Mouse (Mus musculus): Measurements from ENCODE around the gene Megf11. TPM values are rescaled to one million over a fixed set of nuclear protein-coding genes. Genes with fewer than 3 reads are reported as not detected.
"Not testable (repeated sequence)": the region's sequence is repeated elsewhere in the genome, so short reads cannot be mapped to it uniquely, and the experiment has no call there.

The Megf11 gene
- total RNA-seq, 2 experiments from 2014 or later, result 15.9 to 17.9 TPM

DNA sequence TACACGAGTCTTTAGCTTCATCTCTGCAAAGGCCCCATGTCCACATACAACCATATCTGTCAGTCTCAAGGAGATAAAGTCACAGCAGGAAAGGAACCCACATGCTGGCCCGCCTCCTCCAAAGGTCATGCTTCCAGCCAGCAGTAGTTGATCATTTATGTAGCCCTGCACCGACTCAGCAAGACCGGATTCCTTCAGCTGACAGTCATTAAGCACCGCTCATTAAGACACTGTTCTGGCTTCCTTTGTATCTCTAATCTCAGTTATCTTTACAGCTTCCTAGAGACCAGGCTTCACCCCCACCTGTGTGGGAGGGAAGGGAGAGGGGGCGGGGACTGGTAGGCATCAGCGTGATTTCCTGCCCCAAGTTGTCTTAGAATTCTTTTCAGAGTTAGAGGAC is 258.7 kb downstream of the Megf11 start:
- no peak for DNase-seq (ENCODE audit: low spot score in 2 of 2)

GRCm38 (mm10) chr9:64645462-64645861 is 260.0 kb downstream of the Megf11 start:
- DNase-seq (ENCODE audit: low spot score in 2 of 2), result no peak

GRCm38 (mm10) chr9:64649393-64649792 is 264.0 kb downstream of the Megf11 start:
- no peak for DNase-seq (ENCODE audit: low spot score in 2 of 2)

GRCm38 (mm10) chr9:64649892-64650291 is 264.5 kb downstream of the Megf11 start:
- no peak for DNase-seq (ENCODE audit: low spot score in 2 of 2)

GRCm38 (mm10) chr9:64651181-64651580 is 265.8 kb downstream of the Megf11 start:
- DNase-seq (ENCODE audit: low spot score in 2 of 2), result no peak

DNA sequence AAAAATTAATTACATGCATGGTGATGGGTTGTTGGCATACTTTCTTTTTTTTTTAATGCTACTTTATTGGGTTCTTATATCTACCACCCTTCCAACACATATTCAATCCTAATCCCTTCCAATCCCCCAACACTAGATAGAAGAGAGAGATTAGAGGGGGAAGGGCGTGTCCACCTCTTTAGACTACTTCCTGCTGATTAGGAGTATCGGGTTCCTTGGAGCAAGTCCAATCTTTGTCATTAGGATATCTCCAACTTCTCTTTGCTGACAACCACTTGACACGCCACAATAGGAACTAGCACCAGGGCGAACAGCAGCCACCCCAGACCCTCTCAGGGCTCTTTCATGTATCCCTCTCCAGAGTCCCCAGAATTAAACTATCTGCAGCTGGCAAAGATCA is 266.3 kb downstream of the Megf11 start:
- DNase-seq (ENCODE audit: low spot score in 2 of 2), result no peak

DNA sequence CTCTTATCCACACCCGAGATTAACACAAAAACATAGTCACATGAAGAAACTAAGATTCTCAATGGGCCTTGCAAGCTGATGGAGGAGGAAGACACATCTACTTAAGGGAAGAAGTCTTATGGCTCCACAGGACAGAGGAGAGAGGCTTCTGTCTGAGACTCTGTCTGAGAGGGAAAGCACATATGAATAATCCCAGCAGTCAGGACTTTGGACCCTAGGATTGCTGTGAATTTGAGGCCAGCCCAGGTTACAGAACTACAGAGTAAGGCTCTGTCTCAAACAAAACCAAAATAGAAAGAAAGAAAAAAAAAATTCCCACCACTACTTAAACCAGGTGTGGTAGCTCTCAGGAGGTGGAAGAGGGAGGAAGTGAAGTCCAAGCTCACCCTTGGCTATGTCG is 266.7 kb downstream of the Megf11 start:
- DNase-seq (ENCODE audit: low spot score in 2 of 2), result no peak

- no peak for DNase-seq (ENCODE audit: low spot score in 2 of 2)
Measured at GRCm38 (mm10) chr9:64652841-64653361, 267.5 kb downstream of the Megf11 start.

DNA sequence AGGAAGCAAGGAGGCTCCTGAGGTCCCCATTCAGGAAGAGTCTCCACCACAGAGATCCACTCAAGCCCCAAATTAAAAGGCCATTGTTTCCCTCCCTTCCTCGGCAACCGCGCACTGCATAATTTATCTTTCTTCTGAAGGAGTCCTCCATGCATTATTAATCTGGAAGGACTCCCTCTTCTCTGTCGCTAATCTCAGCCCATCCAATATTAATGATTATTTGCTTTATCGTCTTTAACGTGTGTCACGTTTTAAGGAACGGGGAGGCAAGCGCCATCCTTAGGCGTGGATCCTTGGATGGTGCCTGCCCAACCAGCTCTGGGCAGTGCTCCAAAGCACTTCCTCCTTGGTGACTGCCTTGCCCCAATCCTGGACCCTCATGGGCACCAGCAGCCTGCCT is 269.3 kb downstream of the Megf11 start:
- no peak for DNase-seq (ENCODE audit: low spot score in 2 of 2)

DNA sequence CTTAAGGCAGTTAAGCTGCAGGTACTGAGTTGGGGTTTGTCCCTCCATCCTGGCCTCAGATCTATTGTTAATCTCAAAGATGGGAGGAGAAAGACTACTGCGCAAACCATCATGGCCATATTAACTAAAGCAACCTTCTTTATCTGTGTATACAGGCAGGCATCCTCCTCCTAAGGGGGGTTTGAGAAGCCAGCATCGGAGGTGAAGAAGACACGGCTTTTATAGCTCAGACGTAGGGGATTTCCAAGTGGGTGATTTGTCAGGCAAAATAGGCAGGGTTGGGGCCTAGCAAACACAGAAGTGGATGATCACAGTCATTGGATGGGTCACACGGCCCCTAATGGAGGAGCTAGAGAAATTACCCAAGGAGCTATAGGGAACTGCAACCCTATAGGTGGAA is 271.2 kb downstream of the Megf11 start:
- no peak for DNase-seq (ENCODE audit: low spot score in 2 of 2)

DNA sequence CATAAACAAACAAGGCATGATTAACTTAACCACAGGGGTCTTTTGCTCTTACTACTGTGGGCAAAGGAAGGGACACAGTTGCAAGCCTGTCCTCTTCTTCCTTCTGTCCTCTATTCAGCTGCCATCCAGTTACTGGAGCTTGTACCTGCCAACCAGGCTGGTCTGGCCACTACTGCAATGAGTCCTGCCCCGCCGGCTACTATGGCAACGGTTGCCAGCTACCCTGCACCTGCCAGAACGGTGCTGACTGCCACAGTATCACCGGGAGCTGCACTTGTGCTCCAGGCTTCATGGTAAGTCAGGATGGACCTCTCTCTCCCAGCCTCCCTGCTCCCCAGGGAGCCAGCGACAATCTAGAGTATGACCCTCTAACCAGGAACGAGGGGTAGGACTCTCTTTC is 274.8 kb downstream of the Megf11 start:
- DNase-seq (ENCODE audit: low spot score in 2 of 2), result no peak

DNA sequence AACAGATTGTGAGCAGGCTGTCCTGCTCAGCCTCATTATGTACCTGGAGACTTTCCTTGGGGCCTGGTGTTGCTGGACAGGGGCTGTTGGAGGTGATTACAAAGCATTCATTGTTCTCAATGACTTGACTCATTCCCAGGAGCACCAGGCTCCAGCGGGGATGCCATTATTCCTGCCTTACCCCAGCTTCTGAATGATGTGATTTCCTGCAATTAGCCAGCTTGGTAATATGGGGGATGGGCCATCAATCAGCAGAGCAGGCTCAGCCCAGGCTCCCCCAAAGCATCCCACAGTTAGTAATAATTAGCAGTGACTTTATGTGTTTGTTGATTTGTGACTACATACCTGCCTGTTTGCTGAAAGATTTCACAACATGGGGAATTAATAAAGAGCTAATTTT is 279.2 kb downstream of the Megf11 start:
- DNase-seq (ENCODE audit: low spot score in 2 of 2), result no peak

DNA sequence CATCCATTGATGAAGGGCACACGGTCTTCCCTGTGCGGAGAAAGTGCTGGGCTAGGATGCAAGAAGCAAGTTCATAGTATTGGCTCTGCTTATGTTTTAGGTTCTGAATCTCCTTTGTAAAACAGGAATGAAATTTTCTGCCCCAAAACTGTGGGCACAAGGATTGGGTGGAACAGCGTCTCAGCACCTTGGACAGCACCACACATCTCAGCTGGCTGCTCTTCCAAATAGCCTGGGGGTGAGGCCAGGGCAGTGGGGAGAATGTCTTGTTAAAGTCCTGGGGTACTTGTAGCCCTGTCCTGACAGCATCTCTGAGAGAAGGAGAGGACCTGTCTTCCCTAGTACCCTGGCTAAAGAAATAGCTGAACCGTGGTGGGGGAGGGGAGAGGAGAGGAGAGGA is 281.1 kb downstream of the Megf11 start:
- DNase-seq (ENCODE audit: low spot score in 2 of 2), result no peak

DNA sequence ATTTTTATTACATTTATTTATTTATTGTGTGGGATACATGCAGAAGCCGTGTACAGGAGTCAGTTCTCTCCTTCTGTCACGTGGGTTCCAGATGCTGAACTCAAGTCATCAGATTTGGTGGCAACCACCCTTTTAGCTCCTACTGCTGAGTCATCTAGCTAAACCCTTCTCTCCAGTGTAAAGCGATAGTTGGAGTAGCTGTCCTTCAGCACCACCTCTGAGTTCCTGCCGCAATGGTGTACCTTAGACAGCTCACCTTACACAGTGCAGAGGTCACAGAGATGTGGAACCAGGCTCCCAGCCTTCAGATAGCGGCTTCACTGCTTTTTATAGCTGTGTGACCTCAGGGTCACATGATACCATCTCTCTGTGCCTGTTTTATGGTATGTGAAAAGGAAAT is 282.1 kb downstream of the Megf11 start:
- no peak for DNase-seq (ENCODE audit: low spot score in 2 of 2)

DNA sequence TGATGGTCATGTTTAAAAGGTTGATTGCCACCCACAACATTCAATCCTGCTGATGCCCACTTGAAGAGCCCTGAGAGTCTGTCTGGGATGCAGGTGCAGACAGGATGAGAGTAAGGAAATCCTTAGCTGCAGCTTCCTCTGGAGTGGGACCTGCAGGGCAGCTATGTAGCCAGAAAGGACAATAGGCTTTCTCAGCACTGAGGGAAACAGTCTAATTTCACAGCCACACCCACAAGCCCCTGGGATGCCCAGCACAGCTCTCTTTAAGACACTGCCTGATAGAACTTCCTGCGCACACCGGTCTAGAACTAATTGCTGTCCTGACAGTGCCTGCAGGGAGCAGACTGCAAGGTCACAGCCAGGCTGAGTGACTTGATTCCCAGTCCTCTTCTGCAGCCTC is 282.6 kb downstream of the Megf11 start:
- DNase-seq (ENCODE audit: low spot score in 2 of 2), result no peak

DNA sequence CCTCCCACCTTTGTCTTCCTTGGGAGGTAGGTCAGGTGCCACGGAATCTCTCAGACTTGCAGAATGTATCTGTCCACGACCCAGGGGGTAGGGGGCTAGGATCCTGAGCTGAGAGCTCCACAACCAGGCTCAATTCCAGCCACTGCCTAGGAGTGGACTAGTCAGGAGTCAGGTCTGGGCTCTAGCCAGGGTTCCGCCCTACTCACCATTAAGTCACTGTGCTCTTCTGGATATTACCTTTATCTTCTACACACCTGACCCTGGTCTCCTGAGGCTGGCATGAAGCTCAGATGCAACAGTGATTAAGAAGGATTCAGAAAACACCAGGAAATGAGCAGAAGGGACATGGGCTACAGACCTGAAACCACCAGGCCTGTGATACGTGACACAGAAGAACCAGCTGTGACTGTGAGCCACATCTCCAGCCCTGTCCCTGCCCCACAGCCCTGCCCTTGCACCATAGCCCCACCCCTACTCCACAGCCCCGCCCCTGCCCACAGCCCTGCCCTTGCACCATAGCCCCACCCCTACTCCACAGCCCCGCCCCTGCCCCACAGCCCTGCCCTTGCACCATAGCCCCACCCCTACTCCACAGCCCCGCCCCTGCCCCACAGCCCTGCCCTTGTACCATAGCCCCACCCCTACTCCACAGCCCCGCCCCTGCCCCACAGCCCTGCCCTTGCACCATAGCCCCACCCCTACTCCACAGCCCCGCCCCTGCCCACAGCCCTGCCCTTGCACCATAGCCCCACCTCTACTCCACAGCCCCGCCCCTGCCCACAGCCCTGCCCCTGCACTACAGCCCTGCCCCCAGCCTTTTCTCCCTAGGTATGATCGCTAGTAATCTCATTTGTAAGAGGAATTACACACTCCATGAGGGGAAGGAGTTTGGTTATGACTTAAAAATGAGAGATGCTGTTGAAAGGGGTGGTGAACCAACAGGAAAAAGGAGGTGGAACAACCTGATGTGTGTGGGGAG is 286.2 kb downstream of the Megf11 start:
- not testable (repeated sequence) for DNase-seq (ENCODE audit: low spot score in 2 of 2)

- no peak for DNase-seq (ENCODE audit: low spot score in 2 of 2)
Measured at GRCm38 (mm10) chr9:64687122-64688014, 301.9 kb downstream of the Megf11 start.

DNA sequence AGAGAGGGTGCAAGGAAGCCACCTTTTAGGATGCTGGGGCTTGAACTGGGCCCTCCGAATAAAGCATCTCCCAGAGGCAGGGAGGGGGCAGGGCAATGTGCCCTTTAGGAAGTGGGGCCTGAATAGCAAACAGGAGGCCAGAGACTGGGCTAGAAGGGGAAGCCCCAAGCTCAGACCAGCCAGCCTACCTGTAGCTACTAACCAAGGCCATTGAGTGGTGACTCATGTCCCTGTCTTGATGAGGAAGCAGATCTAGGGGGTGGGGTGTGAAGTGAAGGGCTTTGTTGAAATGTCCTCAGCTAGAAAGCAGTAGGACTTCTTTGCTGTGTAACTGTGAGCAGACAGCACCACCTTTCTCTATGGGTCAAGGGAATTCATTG is 302.6 kb downstream of the Megf11 start:
- no peak for DNase-seq (ENCODE audit: low spot score in 2 of 2)

DNA sequence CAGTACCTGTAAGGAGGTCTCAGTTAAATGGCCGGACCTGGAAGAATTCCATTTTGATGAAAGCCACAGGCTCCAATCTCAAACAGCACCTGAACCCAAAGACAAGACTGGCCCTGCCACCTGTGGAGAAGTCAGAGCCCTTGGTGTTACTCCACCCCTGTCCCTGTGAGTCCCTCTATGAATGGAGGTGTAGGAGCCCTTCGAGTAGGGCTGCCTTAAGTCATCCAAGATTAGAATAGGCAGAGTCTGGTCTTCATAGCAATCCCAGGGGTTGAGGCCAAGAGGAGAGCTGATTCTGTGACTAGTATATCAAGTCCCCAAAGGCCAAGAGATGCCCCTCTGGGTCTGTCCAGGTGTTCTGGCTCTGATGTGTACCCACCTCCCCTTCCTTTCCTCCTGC is 305.3 kb downstream of the Megf11 start:
- no peak for DNase-seq (ENCODE audit: low spot score in 2 of 2)

DNA sequence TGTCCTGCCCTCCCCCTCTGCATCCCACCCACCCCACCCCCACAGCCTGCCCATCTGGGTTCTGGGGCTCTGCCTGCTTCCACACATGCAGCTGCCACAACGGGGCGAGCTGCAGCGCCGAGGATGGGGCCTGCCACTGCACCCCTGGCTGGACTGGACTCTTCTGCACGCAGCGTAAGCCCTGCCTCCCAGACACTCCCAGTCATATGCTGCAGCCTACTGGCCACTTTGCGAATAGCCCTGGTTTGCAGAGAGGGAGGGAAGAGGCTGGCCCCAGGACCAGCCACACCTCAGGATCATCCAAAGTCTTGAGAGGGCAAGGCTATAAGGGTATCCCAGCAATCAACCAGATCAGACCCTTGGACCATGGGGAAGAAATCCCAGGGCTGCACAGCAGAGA is 305.8 kb downstream of the Megf11 start:
- peak; percentile 77 to 80 for DNase-seq (ENCODE audit: low spot score in 2 of 2)

DNA sequence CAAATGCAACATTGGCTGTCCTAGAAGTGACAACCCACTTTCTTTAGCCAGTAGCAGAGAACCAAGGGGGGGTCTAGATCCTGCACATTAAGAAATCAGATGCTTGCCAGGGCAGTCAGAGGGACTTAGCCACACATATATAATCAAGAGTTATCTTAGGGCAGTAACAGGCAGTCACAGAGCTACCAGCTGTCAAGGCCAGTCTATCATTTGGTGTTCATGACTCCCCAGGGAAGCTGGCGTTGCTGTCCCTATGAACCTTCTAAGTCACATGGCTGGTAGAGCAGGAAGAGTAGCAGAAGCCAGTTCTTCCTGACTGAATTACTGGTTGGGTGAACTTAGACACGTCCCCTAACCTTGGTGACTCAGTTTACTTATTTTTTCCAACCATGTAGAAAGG is 307.7 kb downstream of the Megf11 start:
- no peak for DNase-seq (ENCODE audit: low spot score in 2 of 2)

DNA sequence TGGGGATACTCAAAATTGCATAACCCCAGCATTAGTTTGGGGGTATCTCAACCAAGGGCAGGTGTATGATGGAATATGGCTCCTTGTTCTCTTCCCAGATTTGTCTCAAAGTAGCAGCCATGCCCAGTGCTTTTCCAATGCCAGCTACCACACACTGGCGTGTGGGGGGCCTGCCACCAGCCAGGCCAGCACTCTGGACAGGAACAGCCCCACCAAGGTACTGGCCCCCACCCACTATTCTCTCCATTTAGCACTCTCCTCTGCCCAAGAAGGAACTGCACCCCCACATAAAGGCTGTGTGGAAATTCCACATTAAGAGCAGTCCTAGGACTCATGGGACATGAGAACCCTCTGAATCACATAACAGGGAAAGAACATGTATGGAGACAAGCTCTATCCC is 309.8 kb downstream of the Megf11 start:
- no peak for DNase-seq (ENCODE audit: low spot score in 2 of 2)

Data from layer of hippocampus, postnatal 10 days (tissue).